Mouse (Mus musculus) kidney, adult 2 months (tissue): ENCODE measurements around the gene Tmem109.

Experiments used
- CTCF ChIP-seq: fragments of 200-500 bp; conservative IDR thresholded peaks from 2 replicates; pipeline ENCODE4 v1.5.1; 2011; ENCODE audit warnings: low read depth, mild to moderate bottlenecking, control low read depth, low read length, moderate library complexity, mixed read lengths; ENCODE audit not compliant: insufficient read depth, insufficient read length
- POLR2A ChIP-seq: fragments of 200-500 bp; IDR thresholded peaks from one replicate; pipeline ENCODE4 v1.6.1; 2011; ENCODE audit warnings: low read depth, low read length, control low read depth

DNA sequence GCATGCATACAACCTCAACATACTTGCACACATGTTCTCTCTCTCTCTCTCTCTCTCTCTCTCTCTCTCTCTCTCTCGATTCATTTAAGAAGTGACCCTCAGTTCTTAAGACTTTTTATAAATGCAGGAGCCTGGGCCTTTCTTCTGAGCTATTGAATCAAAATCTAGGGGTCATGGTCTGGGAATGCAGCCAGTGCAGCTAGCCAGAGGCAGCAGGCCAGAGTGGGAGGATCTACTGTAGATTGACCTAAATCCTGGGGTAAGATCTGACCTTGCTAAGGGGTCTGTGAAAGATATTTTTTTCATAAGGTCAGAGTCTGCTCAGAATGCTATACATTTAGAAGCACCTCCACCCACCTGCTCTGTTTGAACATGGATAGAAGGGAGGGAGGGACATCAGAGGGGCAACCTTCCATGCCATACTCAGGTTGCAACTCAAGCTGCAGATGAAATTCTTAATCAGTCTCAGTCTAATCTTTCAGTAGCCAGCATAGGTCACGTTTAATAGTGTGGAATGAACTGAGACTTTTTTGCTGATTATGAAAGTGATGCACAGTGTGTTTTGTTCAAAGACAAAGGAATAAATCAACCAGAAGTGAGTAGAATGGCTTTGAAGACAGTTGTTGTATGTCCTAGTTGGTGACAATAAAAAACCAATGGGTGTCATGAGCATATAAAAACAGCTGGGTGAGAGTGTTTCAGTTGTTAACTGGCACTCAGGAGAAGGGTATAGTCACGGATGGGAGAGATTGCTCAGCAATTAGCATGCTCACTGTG lies 34.3 kb downstream of the Tmem109 start:
- no peak for TF ChIP-seq POLR2A
- no peak for TF ChIP-seq CTCF
